Mouse (Mus musculus) urinary bladder, postnatal 25 days (tissue): Measurements from ENCODE around the gene Pex5l.

ENCODE experiments used
- DNase-seq: peaks from one replicate; pipeline ENCODE4 v3.0.0; 2022; ENCODE audit warnings: low spot score

Gene Pex5l

GRCm38 (mm10) chr3:32939802-32940501 is 203.1 kb downstream of the Pex5l start:
- no peak for DNase-seq

- no peak for DNase-seq
Measured at GRCm38 (mm10) chr3:32924168-32924567, 218.9 kb downstream of the Pex5l start.

- no peak for DNase-seq
Measured at GRCm38 (mm10) chr3:32910071-32910551, 232.9 kb downstream of the Pex5l start.

GRCm38 (mm10) chr3:32908400-32908799 is 234.6 kb downstream of the Pex5l start:
- DNase-seq: no peak

- no peak for DNase-seq
Measured at GRCm38 (mm10) chr3:32905850-32906779, 236.9 kb downstream of the Pex5l start.

GRCm38 (mm10) chr3:32904599-32904998 is 238.4 kb downstream of the Pex5l start:
- no peak for DNase-seq

GRCm38 (mm10) chr3:32903462-32903861 is 239.6 kb downstream of the Pex5l start:
- DNase-seq: no peak
